Mouse (Mus musculus) T-helper 2 cell (primary cell): ENCODE measurements around the gene Tyk2.

Experiments
- in situ Hi-C: fragments of 300-600 bp; cut with MboI, MseI; formaldehyde crosslinking; loops from one replicate; pipeline ENCODE4 v1.15.1; 2025; ENCODE audit warnings: high pct_unique_total_duplicates

The Tyk2 gene

GRCm38 (mm10) chr9:21131059-21131956 lies at the start of gene Tyk2:
Gene Tyk2, minus strand, starts transcription at chr9:21131243.
- in situ Hi-C loops: loop anchor here (25.0 kb wide), 1 partner anchor 494 kb away; the partner anchor contains the start of genes Fbxl12 and Ubl5

- in situ Hi-C loops: no loop called here
Observed at GRCm38 (mm10) chr9:21180841-21181240, 49.8 kb upstream of the Tyk2 start.

GRCm38 (mm10) chr9:21180402-21180801 lies 49.4 kb upstream of the Tyk2 start:
- in situ Hi-C loops: no loop called here

- in situ Hi-C loops: no loop called here
Observed at GRCm38 (mm10) chr9:21172364-21172763, 41.3 kb upstream of the Tyk2 start.

- in situ Hi-C loops: no loop called here
Observed at GRCm38 (mm10) chr9:21169157-21169556, 38.1 kb upstream of the Tyk2 start.

- in situ Hi-C loops: no loop called here
Observed at GRCm38 (mm10) chr9:21168161-21169123, 37.4 kb upstream of the Tyk2 start.

GRCm38 (mm10) chr9:21167140-21168097 lies 36.4 kb upstream of the Tyk2 start:
- in situ Hi-C loops: no loop called here

GRCm38 (mm10) chr9:21166516-21166915 lies 35.5 kb upstream of the Tyk2 start:
- in situ Hi-C loops: no loop called here

DNA sequence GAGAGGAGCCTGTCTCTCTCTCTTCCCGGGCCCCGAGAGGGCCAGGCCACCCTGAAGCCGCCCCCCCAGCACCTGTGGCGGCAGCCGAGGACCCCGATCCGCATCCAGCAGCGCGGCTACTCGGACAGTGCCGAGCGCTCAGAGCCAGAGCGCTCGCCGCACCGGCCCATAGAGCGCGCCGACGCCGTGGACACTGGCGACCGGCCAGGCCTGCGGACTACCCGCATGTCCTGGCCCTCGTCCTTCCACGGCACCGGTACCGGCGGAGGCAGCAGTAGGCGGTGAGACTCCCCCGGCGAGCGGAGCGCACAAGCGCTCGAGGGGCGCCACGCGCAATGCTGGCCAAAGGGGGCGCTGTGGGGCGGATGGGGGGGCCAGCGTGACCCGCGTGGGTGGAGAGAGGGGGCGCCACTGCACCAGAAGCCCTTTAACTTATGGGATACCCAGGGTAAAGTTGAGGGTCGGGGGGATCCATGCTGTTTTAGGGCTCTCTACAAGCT lies 35.0 kb upstream of the Tyk2 start:
- in situ Hi-C loops: no loop called here

GRCm38 (mm10) chr9:21165041-21165951 lies 34.3 kb upstream of the Tyk2 start, which contains the start of gene Pde4a:
Gene Pde4a, plus strand, starts transcription at chr9:21165714.
- in situ Hi-C loops: no loop called here

- in situ Hi-C loops: no loop called here
Observed at GRCm38 (mm10) chr9:21164072-21164471, 33.0 kb upstream of the Tyk2 start.

DNA sequence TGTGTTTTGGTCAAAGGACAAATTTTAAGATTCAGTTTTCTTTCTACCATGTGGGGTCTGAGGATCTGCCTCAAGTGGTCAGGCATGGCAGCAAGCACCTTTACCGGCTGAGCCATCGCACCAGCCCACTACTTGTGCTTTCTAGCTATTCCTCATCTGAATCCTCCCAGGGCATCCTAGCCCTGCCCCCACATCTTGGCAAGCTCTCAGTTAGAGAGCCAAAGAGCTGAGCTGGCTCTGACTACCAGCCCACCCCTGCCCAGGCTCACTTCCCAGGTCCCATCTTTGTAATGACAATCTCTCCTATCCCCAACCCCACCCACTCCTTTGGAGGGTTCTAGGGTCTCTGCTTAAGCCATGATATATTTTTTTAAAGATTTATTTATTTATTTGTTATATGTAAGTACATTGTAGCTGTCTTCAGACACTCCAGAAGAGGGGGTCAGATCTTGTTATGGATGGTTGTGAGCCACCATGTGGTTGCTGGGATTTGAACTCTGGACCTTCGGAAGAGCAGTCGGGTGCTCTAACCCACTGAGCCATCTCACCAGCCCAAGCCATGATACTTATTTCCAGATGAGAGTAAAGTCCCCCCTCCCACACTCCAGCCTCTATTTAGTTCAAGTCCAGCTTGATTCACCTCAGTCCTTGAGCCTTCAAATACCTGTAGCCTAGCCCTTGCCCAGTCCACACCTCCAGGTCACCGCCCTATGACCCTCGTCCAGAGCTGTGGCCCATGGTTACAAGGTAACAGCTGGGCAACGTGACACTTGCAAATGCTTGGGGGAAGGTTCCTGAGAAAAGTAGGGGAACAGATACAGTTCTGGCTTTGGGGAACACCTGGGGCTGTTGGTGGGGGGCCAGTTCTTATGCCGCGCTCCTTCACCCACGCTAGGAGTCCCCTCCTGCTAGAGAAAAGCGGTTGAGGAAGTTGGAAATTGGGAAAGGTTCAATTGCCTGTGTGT lies 32.3 kb upstream of the Tyk2 start:
- in situ Hi-C loops: no loop called here

GRCm38 (mm10) chr9:21161209-21161909 lies 30.3 kb upstream of the Tyk2 start:
- in situ Hi-C loops: no loop called here

DNA sequence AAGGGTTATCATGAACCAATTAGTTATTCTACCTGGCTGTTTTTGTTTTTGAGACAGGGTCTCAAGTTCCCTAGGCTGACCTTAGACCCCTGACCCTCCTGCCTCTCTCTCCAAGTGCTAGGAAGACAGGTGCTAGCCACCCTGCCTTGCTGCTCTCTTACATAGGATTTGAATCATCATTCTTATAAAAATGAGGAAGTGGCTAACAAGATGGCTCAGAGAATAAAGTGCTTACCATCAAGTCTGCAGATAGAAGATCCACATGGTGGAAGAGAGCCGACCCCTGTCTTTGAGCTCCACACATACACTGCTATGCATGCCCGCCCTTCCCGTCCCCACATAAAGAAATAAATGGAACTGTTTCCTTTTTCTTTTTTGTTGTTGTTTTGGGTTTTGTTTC lies 23.7 kb upstream of the Tyk2 start:
- in situ Hi-C loops: no loop called here

GRCm38 (mm10) chr9:21153833-21154232 lies 22.8 kb upstream of the Tyk2 start:
- in situ Hi-C loops: no loop called here

DNA sequence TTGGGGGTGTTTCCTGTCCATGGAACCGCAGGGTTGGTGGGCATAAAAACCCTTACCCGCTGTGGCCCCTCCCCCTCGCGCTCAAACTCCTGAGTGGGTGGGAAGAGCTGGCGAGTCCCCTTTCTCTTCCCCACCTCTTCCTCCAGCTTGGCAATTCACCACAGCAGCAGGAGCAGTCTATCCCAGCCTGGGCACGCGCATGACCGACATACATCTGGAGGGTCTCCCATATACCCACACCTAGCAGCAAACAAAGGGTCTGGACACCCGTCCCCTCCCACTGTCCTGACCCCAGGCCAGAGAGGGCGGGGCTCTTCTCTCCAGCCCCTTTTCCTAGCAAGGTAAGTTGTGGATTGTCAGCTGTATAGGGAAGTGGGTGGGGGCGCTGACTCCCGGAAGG lies 22.3 kb upstream of the Tyk2 start:
- in situ Hi-C loops: no loop called here

DNA sequence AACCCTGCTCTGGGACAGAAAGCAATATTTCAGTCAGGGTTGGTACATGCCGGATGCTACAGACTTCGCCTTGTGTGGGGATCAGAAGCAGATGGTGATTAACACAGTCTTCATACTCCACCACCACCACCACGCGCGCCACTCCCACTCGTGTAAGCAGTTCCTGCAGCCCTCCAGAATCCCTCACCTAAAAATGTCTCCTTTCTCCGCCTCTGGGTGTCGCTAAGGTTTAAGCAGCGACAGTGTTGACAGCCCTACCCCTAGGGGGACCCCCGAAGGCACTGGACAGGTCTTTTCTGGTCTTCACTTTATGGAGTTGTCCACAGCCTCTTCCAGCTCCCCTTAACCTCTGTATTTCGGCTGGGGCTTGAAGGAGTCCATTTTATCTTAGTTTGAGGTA lies 21.7 kb upstream of the Tyk2 start:
- in situ Hi-C loops: no loop called here
